Mouse (Mus musculus) midbrain, embryonic 13.5 days (tissue): ENCODE measurements around the gene Foxo4. TPM values are rescaled to one million over a fixed set of nuclear protein-coding genes. Genes with fewer than 3 reads are reported as not detected.

Source experiments
- ATAC-seq: fragments of 200-750 bp; cut with Nextera tagmentation; 2 replicates; pipeline ENCODE4 v1.8.0; 2017; ENCODE audit warnings: mild to moderate bottlenecking, moderate TSS enrichment, moderate library complexity
- H3K27ac ChIP-seq: fragments of 300-500 bp; sonication (generic); 2 replicates; pipeline ENCODE4 v1.5.1; 2015; ENCODE audit warnings: inconsistent platforms, mild to moderate bottlenecking, moderate library complexity
- H3K27me3 ChIP-seq: fragments of 300-500 bp; sonication (generic); 2 replicates; pipeline ENCODE4 v1.6.1; 2015; ENCODE audit warnings: mild to moderate bottlenecking, inconsistent platforms
- H3K36me3 ChIP-seq: fragments of 300-500 bp; sonication (generic); 2 replicates; pipeline ENCODE4 v1.6.1; 2015; ENCODE audit warnings: mild to moderate bottlenecking, inconsistent platforms
- H3K4me1 ChIP-seq: fragments of 300-500 bp; sonication (generic); replicated peaks from 2 replicates; pipeline ENCODE4 v1.6.1; 2015; ENCODE audit warnings: inconsistent platforms
- H3K4me2 ChIP-seq: fragments of 300-500 bp; sonication (generic); replicated peaks from 2 replicates; pipeline ENCODE4 v1.6.1; 2015; ENCODE audit warnings: moderate library complexity, mild to moderate bottlenecking, inconsistent platforms
- H3K4me3 ChIP-seq: fragments of 300-500 bp; sonication (generic); replicated peaks from 2 replicates; pipeline ENCODE4 v1.5.1; 2015; ENCODE audit warnings: mild to moderate bottlenecking, inconsistent platforms
- H3K9ac ChIP-seq: fragments of 300-500 bp; sonication (generic); replicated peaks from 2 replicates; pipeline ENCODE4 v1.6.1; 2015; ENCODE audit warnings: mild to moderate bottlenecking, inconsistent platforms
- H3K9me3 ChIP-seq: fragments of 300-500 bp; sonication (generic); 2 replicates; pipeline ENCODE4 v1.6.1; 2016; ENCODE audit warnings: mild to moderate bottlenecking, inconsistent platforms
- WGBS: fragments of 180-500 bp; shearing (Covaris S2); methylation state at CpG from one replicate; pipeline ENCODE4 v1.1.7; 2015; 5-methylcytosine and 5-hydroxymethylcytosine counted together
- polyA plus RNA-seq: library from polyadenylated mRNA; unstranded; fragments of >200 nt; fragmentation: Nextera tagmentation; extraction: Ambion mirVana; gene quantifications from 2 replicates; pipeline ENCODE4 v1.2.1, GENCODE M21; 2015

Gene Foxo4
- polyA plus RNA-seq, result 0.86 and 1.1 TPM in 2 replicates

GRCm38 (mm10) chrX:101253952-101254729 lies at the start of gene Foxo4:
Gene Foxo4, plus strand, starts transcription at chrX:101254528.
- ATAC-seq, result peak; percentile 94
- peak within 1 kb of the TSS; percentile 77 for H3K4me2 ChIP-seq
- H3K9ac ChIP-seq, result peak within 1 kb of the TSS; percentile 59
- no peak within 1 kb of the TSS for H3K27ac ChIP-seq
- peak within 1 kb of the TSS; percentile 54 for H3K4me3 ChIP-seq
- peaks cover 9% of the 10 kb centered on the region for H3K4me1 ChIP-seq
- no peaks in the 10 kb centered on the region for H3K27me3 ChIP-seq
- WGBS, result 29% methylated on average over 46 of the region's 47 CpGs
- H3K9me3 ChIP-seq, result no peaks in the 10 kb centered on the region
- H3K36me3 ChIP-seq, result no peaks in the 10 kb centered on the region

- peak within 1 kb of the TSS; percentile 60 for H3K4me2 ChIP-seq
- 20% methylated on average over 51 of the region's 55 CpGs for WGBS
- no peaks in the 10 kb centered on the region for H3K9me3 ChIP-seq
- H3K9ac ChIP-seq, result peak within 1 kb of the TSS; percentile 67
- H3K36me3 ChIP-seq, result no peaks in the 10 kb centered on the region
- H3K4me1 ChIP-seq, result peaks cover 10% of the 10 kb centered on the region
- peaks cover 20% of the 10 kb centered on the region; the same call in 1 of the 2 replicates for H3K27me3 ChIP-seq
- peak within 1 kb of the TSS; percentile 54 for H3K4me3 ChIP-seq
- peak within 1 kb of the TSS; percentile 80 for H3K27ac ChIP-seq
- ATAC-seq, result peak; percentile 97
Measured at GRCm38 (mm10) chrX:101221834-101222795, 32.2 kb upstream of the Foxo4 start, which contains the start of gene Snx12. Gene Snx12, minus strand, starts transcription at chrX:101222563.

GRCm38 (mm10) chrX:101222796-101223162 lies 31.5 kb upstream of the Foxo4 start:
- Histone ChIP-seq H3K27me3 (peaks cover 22% of the 10 kb centered on the region; the same call in 1 of the 2 replicates), H3K4me2 (peak overlapping the region; percentile 48), H3K4me3 (peak overlapping the region; percentile 54), H3K36me3 (no peaks in the 10 kb centered on the region), H3K9ac (no peak overlapping the region), H3K9me3 (no peaks in the 10 kb centered on the region), H3K4me1 (peaks cover 10% of the 10 kb centered on the region), H3K27ac (peak overlapping the region; percentile 68)
- WGBS, result 36% methylated on average over 7 of the region's 7 CpGs
- no peak; the same call in 1 of the 2 replicates for ATAC-seq

GRCm38 (mm10) chrX:101245011-101245410 lies 9.3 kb upstream of the Foxo4 start:
- peaks cover 3% of the 10 kb centered on the region; the same call in 1 of the 2 replicates for H3K27me3 ChIP-seq
- 21% methylated on average over 1 of the region's 1 CpGs for WGBS
- no peak overlapping the region for H3K4me3 ChIP-seq
- no peaks in the 10 kb centered on the region for H3K4me1 ChIP-seq
- H3K9me3 ChIP-seq, result no peaks in the 10 kb centered on the region
- no peaks in the 10 kb centered on the region for H3K36me3 ChIP-seq
- no peak overlapping the region for H3K9ac ChIP-seq
- H3K4me2 ChIP-seq, result no peak overlapping the region
- no peak overlapping the region for H3K27ac ChIP-seq
- no peak for ATAC-seq

GRCm38 (mm10) chrX:101254740-101255139 lies 412 bp downstream of the Foxo4 start:
- WGBS, result 32% methylated on average over 26 of the region's 26 CpGs
- Histone ChIP-seq H3K9me3 (no peaks in the 10 kb centered on the region), H3K9ac (peak overlapping the region; percentile 59), H3K4me1 (peaks cover 9% of the 10 kb centered on the region), H3K27ac (no peak overlapping the region), H3K4me3 (peak overlapping the region; percentile 54), H3K4me2 (peak overlapping the region; percentile 77), H3K27me3 (no peaks in the 10 kb centered on the region), H3K36me3 (no peaks in the 10 kb centered on the region)
- peak; percentile 42 for ATAC-seq

- Histone ChIP-seq H3K4me2 (no peak overlapping the region), H3K9me3 (no peaks in the 10 kb centered on the region), H3K9ac (no peak overlapping the region), H3K27me3 (no peaks in the 10 kb centered on the region), H3K4me3 (no peak overlapping the region), H3K4me1 (peaks cover 19% of the 10 kb centered on the region), H3K36me3 (no peaks in the 10 kb centered on the region), H3K27ac (no peak overlapping the region)
- no peak for ATAC-seq
- WGBS, result 88% methylated on average over 13 of the region's 13 CpGs
Measured at GRCm38 (mm10) chrX:101256603-101257002, 2.3 kb downstream of the Foxo4 start.

- Histone ChIP-seq H3K27me3 (no peaks in the 10 kb centered on the region), H3K4me3 (no peak overlapping the region), H3K36me3 (no peaks in the 10 kb centered on the region), H3K4me2 (no peak overlapping the region), H3K9me3 (no peaks in the 10 kb centered on the region), H3K27ac (peak overlapping the region; percentile 77), H3K4me1 (peaks cover 10% of the 10 kb centered on the region), H3K9ac (no peak overlapping the region)
- WGBS, result 13% methylated on average over 12 of the region's 13 CpGs
- ATAC-seq, result peak; percentile 62; the same call in 1 of the 2 replicates
Measured at GRCm38 (mm10) chrX:101260441-101261325, 6.4 kb downstream of the Foxo4 start.

- peaks cover 10% of the 10 kb centered on the region for H3K4me1 ChIP-seq
- WGBS, result 92% methylated on average over 1 of the region's 1 CpGs
- ATAC-seq, result no peak
Measured at GRCm38 (mm10) chrX:101263892-101264291, 9.6 kb downstream of the Foxo4 start, which contains the start of gene Gm614. Gene Gm614, minus strand, starts transcription at chrX:101263992.

GRCm38 (mm10) chrX:101266631-101267030 lies 12.3 kb downstream of the Foxo4 start:
- no peak overlapping the region for H3K27ac ChIP-seq
- WGBS, result 86% methylated on average over 6 of the region's 6 CpGs
- H3K4me3 ChIP-seq, result no peak overlapping the region
- H3K36me3 ChIP-seq, result no peaks in the 10 kb centered on the region
- no peaks in the 10 kb centered on the region for H3K4me1 ChIP-seq
- H3K9me3 ChIP-seq, result no peaks in the 10 kb centered on the region
- peaks cover 7% of the 10 kb centered on the region; the same call in 1 of the 2 replicates for H3K27me3 ChIP-seq
- H3K4me2 ChIP-seq, result no peak overlapping the region
- ATAC-seq, result no peak
- H3K9ac ChIP-seq, result no peak overlapping the region

More at GRCm38 (mm10) chrX:101263892-101264291, 9.6 kb downstream of the Foxo4 start, which contains the start of gene Gm614:
- Histone ChIP-seq H3K36me3 (no peaks in the 10 kb centered on the region), H3K27me3 (peaks cover 7% of the 10 kb centered on the region; the same call in 1 of the 2 replicates), H3K4me2 (no peak within 1 kb of the TSS), H3K27ac (no peak within 1 kb of the TSS), H3K4me3 (no peak within 1 kb of the TSS), H3K9ac (no peak within 1 kb of the TSS), H3K9me3 (no peaks in the 10 kb centered on the region)

GRCm38 (mm10) chrX:101268025-101268754 lies 13.9 kb downstream of the Foxo4 start, which contains the start of gene Il2rg:
Gene Il2rg, minus strand, starts transcription at chrX:101268255.
- H3K4me1 ChIP-seq, result no peaks in the 10 kb centered on the region
- no peaks in the 10 kb centered on the region for H3K36me3 ChIP-seq
- no peak within 1 kb of the TSS for H3K27ac ChIP-seq
- WGBS, result 78% methylated on average over 5 of the region's 5 CpGs
- no peak within 1 kb of the TSS for H3K9ac ChIP-seq
- no peak within 1 kb of the TSS for H3K4me3 ChIP-seq
- H3K27me3 ChIP-seq, result peaks cover 9% of the 10 kb centered on the region; the same call in 1 of the 2 replicates
- H3K4me2 ChIP-seq, result no peak within 1 kb of the TSS
- no peak for ATAC-seq
- no peaks in the 10 kb centered on the region for H3K9me3 ChIP-seq
